Mouse (Mus musculus) central nervous system, embryonic 11.5 days (tissue): ENCODE measurements around the gene Gdf5. TPM values are rescaled to one million over a fixed set of nuclear protein-coding genes. Genes with fewer than 3 reads are reported as not detected.

Experiments used
- polyA plus RNA-seq: library from polyadenylated mRNA; depleted of rRNA; stranded (reverse); fragments of >200 nt; gene quantifications from 2 replicates; pipeline ENCODE4 v1.2.3, GENCODE M21; 2012; rRNA removed

Gene Gdf5
- 0.66 and 2.9 TPM in 2 replicates for polyA plus RNA-seq

GRCm38 (mm10) chr2:155945124-155945523 is at the start of gene Gdf5:
Gdf5 (minus strand) TSS chr2:155945367.

GRCm38 (mm10) chr2:155956134-155957059 is 11.2 kb upstream of the Gdf5 start, which contains the start of gene Cep250:
Cep250 (plus strand) TSS chr2:155956458.

DNA sequence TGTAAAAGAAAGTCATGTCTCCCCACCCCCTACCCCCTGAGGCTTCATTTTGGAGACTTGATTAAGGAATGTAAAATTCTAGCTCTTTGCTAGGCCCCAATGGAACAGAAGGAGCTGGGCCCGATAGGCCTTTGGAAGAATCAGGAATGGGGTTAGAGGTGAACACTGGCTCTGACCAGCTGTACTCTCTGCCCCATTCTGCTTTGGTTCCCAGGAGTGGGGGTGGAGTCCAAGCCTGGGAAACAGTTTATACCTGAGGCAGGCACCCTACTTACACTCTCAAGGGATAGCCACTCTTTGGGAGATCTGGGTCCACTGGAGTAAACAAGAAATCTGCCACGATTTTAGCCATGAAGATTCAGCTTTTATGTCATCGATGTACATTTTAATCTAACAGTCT is 4.5 kb downstream of the Gdf5 start, which contains the start of gene Gm15557:
TSS of gene Gm15557 (plus strand) at position 48 of the 400 bp plus-strand sequence.

GRCm38 (mm10) chr2:155929531-155930442 is 15.4 kb downstream of the Gdf5 start, which contains the start of gene Uqcc1:
Uqcc1 (minus strand) TSS chr2:155930310.

Other genes starting within 250 kb of the Gdf5 start
- 24.3 and 29.5 TPM in 2 replicates for gene Edem2, start 215.9 kb downstream of the Gdf5 start, polyA plus RNA-seq
- gene Gm17581, start 209.5 kb downstream of the Gdf5 start, polyA plus RNA-seq: not detected in 2 replicates
- gene Procr, start 194.2 kb downstream of the Gdf5 start, polyA plus RNA-seq: 3.1 and 4.3 TPM in 2 replicates
- gene Mmp24, start 170.0 kb downstream of the Gdf5 start, polyA plus RNA-seq: 6.7 and 8.1 TPM in 2 replicates
- 9.6 and 9.7 TPM in 2 replicates for gene BC029722, start 125.9 kb downstream of the Gdf5 start, polyA plus RNA-seq
- gene Eif6, start 118.4 kb downstream of the Gdf5 start, polyA plus RNA-seq: 107 and 134 TPM in 2 replicates
- 0.05 TPM in 1 of 2 replicates, not detected in the other for gene Fam83c, start 110.5 kb downstream of the Gdf5 start, polyA plus RNA-seq
- gene Uqcc1, start 15.1 kb downstream of the Gdf5 start, polyA plus RNA-seq: 51.2 and 79.7 TPM in 2 replicates
- not detected in 2 replicates for gene Gm15557, start 4.6 kb downstream of the Gdf5 start, polyA plus RNA-seq
- 30.5 and 45.1 TPM in 2 replicates for gene Cep250, start 11.1 kb upstream of the Gdf5 start, polyA plus RNA-seq
- 2.1 and 2.9 TPM in 2 replicates for gene 6430550D23Rik, start 62.6 kb upstream of the Gdf5 start, polyA plus RNA-seq
- 201 and 262 TPM in 2 replicates for gene Ergic3, start 62.7 kb upstream of the Gdf5 start, polyA plus RNA-seq
- gene Fer1l4, start 107.6 kb upstream of the Gdf5 start, polyA plus RNA-seq: 0.04 and 0.14 TPM in 2 replicates
- 7.6 and 10.3 TPM in 2 replicates for gene Spag4, start 119.8 kb upstream of the Gdf5 start, polyA plus RNA-seq
- gene Cpne1, start 166.6 kb upstream of the Gdf5 start, polyA plus RNA-seq: 75.0 and 96.1 TPM in 2 replicates
- gene Rbm12, start 166.6 kb upstream of the Gdf5 start, polyA plus RNA-seq: 25.4 and 33.3 TPM in 2 replicates
- 4.9 and 10.8 TPM in 2 replicates for gene Gm28036, start 181.7 kb upstream of the Gdf5 start, polyA plus RNA-seq
- gene Romo1, start 198.7 kb upstream of the Gdf5 start, polyA plus RNA-seq: 301 and 635 TPM in 2 replicates
- 30.6 and 34.0 TPM in 2 replicates for gene Nfs1, start 198.8 kb upstream of the Gdf5 start, polyA plus RNA-seq
- 307 and 357 TPM in 2 replicates for gene Rbm39, start 234.9 kb upstream of the Gdf5 start, polyA plus RNA-seq